Mouse (Mus musculus) E14TG2a.4 (cell line): Measurements from ENCODE around the gene Speg.

Experiments
- H3K27me3 ChIP-seq: 2 replicates; pipeline ENCODE4 v1.6.1; 2014; ENCODE audit warnings: low read length, control low read depth; ENCODE audit not compliant: insufficient read depth
- H3K36me3 ChIP-seq: 2 replicates; pipeline ENCODE4 v1.6.1; 2014; ENCODE audit warnings: low read length, control low read depth; ENCODE audit not compliant: insufficient read depth
- H3K4me1 ChIP-seq: replicated peaks from 2 replicates; pipeline ENCODE4 v1.6.1; 2014; ENCODE audit warnings: low read depth, low read length, control low read depth
- H3K4me3 ChIP-seq: replicated peaks from 2 replicates; pipeline ENCODE4 v1.5.1; 2014; ENCODE audit warnings: mild to moderate bottlenecking, low read length
- H3K9me3 ChIP-seq: 2 replicates; pipeline ENCODE4 v1.6.1; 2014; ENCODE audit warnings: low read length, control low read depth
- CTCF ChIP-seq: conservative IDR thresholded peaks from 2 replicates; pipeline ENCODE4 v1.5.1; 2014; ENCODE audit warnings: low read length
- NANOG ChIP-seq: IDR thresholded peaks from 2 replicates; pipeline ENCODE4 v1.6.1; 2014; ENCODE audit warnings: borderline replicate concordance, low read length, mixed read lengths
- POU5F1 ChIP-seq: IDR thresholded peaks from 2 replicates; pipeline ENCODE4 v1.6.1; 2014; ENCODE audit warnings: low read length, borderline replicate concordance

Gene Speg

DNA sequence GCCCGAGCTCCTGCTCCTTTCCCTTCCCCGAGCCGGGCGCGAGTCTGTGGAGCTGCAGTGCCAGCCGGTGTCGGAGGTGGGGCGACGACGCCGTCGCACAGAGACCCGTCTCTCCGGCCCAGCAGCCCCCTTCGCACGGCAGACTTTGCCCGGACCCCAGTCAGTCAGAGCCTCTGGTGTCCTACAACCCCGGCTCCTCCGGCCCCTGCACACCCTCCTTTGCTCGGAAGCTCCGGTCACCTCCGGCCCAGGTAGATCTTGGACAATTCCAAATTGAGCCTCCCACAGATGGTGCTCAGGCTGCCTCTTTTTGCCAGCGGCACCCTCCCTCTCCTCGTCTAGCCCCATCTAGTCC, 104.5 kb downstream of the Speg start:
- Histone ChIP-seq H3K9me3 (no peaks in the 10 kb centered on the region), H3K36me3 (peaks cover 25% of the 10 kb centered on the region), H3K4me3 (peak overlapping the region; percentile 96), H3K4me1 (peaks cover 74% of the 10 kb centered on the region), H3K27me3 (peaks cover 50% of the 10 kb centered on the region)
- TF ChIP-seq POU5F1 (no peak), NANOG (no peak), CTCF (no peak)

DNA sequence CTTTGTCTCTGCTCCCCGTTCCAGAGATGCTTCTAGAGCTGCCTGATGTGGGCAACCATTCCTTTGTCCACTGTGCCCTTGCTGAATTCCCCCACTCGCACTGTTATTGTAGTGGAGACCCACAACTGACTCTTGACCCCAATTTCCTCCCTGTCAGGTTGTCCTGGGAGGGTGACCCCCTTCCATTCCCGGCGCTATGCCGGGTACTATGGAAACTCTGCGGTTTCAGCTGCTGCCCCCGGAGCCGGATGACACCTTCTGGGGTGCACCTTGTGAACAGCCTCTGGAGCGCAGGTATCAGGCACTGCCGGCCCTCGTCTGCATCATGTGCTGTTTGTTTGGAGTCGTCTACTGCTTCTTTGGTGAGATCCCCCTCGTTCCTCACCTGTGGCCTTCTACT, 104.9 kb downstream of the Speg start:
- peaks cover 70% of the 10 kb centered on the region for H3K4me1 ChIP-seq
- peaks cover 54% of the 10 kb centered on the region for H3K27me3 ChIP-seq
- H3K4me3 ChIP-seq, result peak overlapping the region; percentile 96
- no peak for TF ChIP-seq NANOG
- TF ChIP-seq CTCF, result no peak
- no peak for TF ChIP-seq POU5F1
- H3K36me3 ChIP-seq, result peaks cover 21% of the 10 kb centered on the region
- H3K9me3 ChIP-seq, result no peaks in the 10 kb centered on the region

DNA sequence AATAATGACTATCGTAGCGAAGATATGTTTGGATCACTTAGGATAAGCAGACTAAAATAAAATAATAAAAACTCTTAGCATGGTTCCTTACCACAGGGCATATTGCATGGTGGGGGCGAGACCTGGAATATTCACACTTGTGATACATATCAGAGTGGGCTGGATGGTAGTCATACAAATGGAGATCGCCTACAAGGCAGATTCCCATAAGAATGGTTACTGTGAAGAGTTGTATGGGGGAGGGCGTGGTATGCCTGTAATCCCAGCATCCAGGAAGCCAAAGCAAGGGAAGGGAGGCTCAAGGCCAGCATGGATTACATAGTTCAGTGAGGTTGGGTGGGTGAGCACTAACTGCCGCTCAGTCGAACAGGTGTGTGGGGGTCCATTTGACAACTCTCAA, 105.6 kb downstream of the Speg start:
- no peak for TF ChIP-seq NANOG
- no peak for TF ChIP-seq CTCF
- TF ChIP-seq POU5F1, result no peak
- Histone ChIP-seq H3K9me3 (no peaks in the 10 kb centered on the region), H3K27me3 (peaks cover 61% of the 10 kb centered on the region), H3K4me3 (no peak overlapping the region), H3K36me3 (peaks cover 14% of the 10 kb centered on the region), H3K4me1 (peaks cover 65% of the 10 kb centered on the region)
